Mouse (Mus musculus): ENCODE data around the gene Tmem212. TPM values are rescaled to one million over a fixed set of nuclear protein-coding genes. Genes with fewer than 3 reads are reported as not detected.

The Tmem212 gene
- polyA plus RNA-seq, 1 experiment = not detected

DNA sequence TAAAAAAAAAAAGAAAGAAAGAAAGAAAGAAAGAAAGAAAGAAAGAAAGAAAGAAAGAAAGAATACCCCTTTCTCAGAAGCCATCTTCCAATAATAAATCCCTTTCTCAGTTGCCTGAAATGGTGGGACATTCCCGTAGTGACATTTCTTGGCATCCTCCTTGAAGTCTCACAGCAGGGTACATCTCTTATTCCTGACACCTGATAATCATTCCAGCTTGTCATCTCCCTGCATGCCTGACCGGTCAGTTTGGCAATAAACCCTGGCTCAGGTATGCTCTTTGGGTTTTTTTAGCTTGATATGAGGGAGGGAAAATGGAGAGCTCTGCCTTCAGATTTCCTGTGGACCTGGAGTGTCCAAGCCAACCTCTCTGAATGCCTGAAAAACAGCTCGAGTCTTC is 59.9 kb downstream of the Tmem212 start:
- Histone ChIP-seq H3K36me3 (ENCODE audit: control insufficient read depth, insufficient read depth) (no peaks in the 10 kb centered on the region), H3ac (ENCODE audit: control insufficient read depth, insufficient read length, low read depth) (no peak overlapping the region), H3K79me3 (ENCODE audit: low read depth) (no peaks in the 10 kb centered on the region), H3K79me2 (ENCODE audit: control insufficient read depth, insufficient read depth) (no peaks in the 10 kb centered on the region), H3K27me3 (ENCODE audit: control insufficient read depth, insufficient read depth, insufficient read length) (no peaks in the 10 kb centered on the region), H3K4me3 (ENCODE audit: insufficient read depth, poor library complexity, severe bottlenecking) (no peak overlapping the region)
- TF ChIP-seq USF1 (IDR thresholded peaks at IDR 0.05; ENCODE audit: low read depth) = no peak
- TF ChIP-seq CTCF (IDR thresholded peaks at IDR 0.05; ENCODE audit: control insufficient read depth, insufficient read depth, insufficient read length) = no peak
- TF ChIP-seq CEBPB (IDR thresholded peaks at IDR 0.05; ENCODE audit: low read depth) = no peak
- TF ChIP-seq FOSL1 (IDR thresholded peaks at IDR 0.05; ENCODE audit: insufficient read depth, low read length, poor library complexity, severe bottlenecking) = no peak
- no peak for TF ChIP-seq MAX (IDR thresholded peaks at IDR 0.05)
- TF ChIP-seq MYOD1 (IDR thresholded peaks at IDR 0.05; ENCODE audit: control insufficient read depth, insufficient read length, low read depth) = no peak
- TF ChIP-seq MYOG (IDR thresholded peaks at IDR 0.05; ENCODE audit: control insufficient read depth, extremely low read depth, insufficient read length) = no peak

- Histone ChIP-seq H3K79me3 (ENCODE audit: low read depth) (no peaks in the 10 kb centered on the region), H3K4me3 (ENCODE audit: insufficient read depth, poor library complexity, severe bottlenecking) (no peak overlapping the region), H3K79me2 (ENCODE audit: control insufficient read depth, insufficient read depth) (no peaks in the 10 kb centered on the region), H3ac (ENCODE audit: control insufficient read depth, insufficient read length, low read depth) (no peak overlapping the region), H3K36me3 (ENCODE audit: control insufficient read depth, insufficient read depth) (no peaks in the 10 kb centered on the region), H3K27me3 (ENCODE audit: control insufficient read depth, insufficient read depth, insufficient read length) (no peaks in the 10 kb centered on the region)
- no peak for TF ChIP-seq CEBPB (IDR thresholded peaks at IDR 0.05; ENCODE audit: low read depth)
- TF ChIP-seq USF1 (IDR thresholded peaks at IDR 0.05; ENCODE audit: low read depth) = no peak
- TF ChIP-seq MYOD1 (IDR thresholded peaks at IDR 0.05; ENCODE audit: control insufficient read depth, insufficient read length, low read depth) = no peak
- no peak for TF ChIP-seq MAX (IDR thresholded peaks at IDR 0.05)
- TF ChIP-seq FOSL1 (IDR thresholded peaks at IDR 0.05; ENCODE audit: insufficient read depth, low read length, poor library complexity, severe bottlenecking) = no peak
- no peak for TF ChIP-seq MYOG (IDR thresholded peaks at IDR 0.05; ENCODE audit: control insufficient read depth, extremely low read depth, insufficient read length)
- no peak for TF ChIP-seq CTCF (IDR thresholded peaks at IDR 0.05; ENCODE audit: control insufficient read depth, insufficient read depth, insufficient read length)
Observed at GRCm38 (mm10) chr3:27835786-27836185, 60.4 kb downstream of the Tmem212 start.

DNA sequence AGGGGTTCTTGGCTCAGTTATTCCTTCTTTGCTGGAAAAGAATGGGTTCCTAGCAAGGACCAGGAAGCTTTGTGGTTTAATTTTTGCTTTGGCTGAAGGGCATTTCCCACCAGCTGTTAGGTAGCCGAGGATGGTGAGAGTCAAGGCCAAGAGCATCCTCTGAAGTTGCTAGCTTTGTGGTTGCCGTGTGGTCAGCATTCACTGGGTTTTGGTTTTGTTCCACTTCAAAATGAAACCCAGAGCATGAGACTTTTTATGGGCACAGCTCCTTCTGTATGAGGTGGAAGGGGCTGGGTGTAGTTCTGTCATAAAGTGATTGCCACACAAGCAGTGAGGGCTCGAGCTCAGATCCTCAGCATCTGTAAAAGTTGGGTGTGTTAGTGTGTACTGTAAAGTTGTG is 67.4 kb downstream of the Tmem212 start:
- Histone ChIP-seq H3K79me2 (ENCODE audit: control insufficient read depth, insufficient read depth) (no peaks in the 10 kb centered on the region), H3ac (ENCODE audit: control insufficient read depth, insufficient read length, low read depth) (no peak overlapping the region)
- no peak for TF ChIP-seq CEBPB (IDR thresholded peaks at IDR 0.05; ENCODE audit: low read depth)
- TF ChIP-seq USF1 (IDR thresholded peaks at IDR 0.05; ENCODE audit: low read depth) = no peak
- no peak for TF ChIP-seq FOSL1 (IDR thresholded peaks at IDR 0.05; ENCODE audit: insufficient read depth, low read length, poor library complexity, severe bottlenecking)
- no peak for TF ChIP-seq CTCF (IDR thresholded peaks at IDR 0.05; ENCODE audit: control insufficient read depth, insufficient read depth, insufficient read length)
- no peak for TF ChIP-seq MYOG (IDR thresholded peaks at IDR 0.05; ENCODE audit: control insufficient read depth, extremely low read depth, insufficient read length)
- TF ChIP-seq MAX (IDR thresholded peaks at IDR 0.05) = no peak
- no peak for TF ChIP-seq MYOD1 (IDR thresholded peaks at IDR 0.05; ENCODE audit: control insufficient read depth, insufficient read length, low read depth)

DNA sequence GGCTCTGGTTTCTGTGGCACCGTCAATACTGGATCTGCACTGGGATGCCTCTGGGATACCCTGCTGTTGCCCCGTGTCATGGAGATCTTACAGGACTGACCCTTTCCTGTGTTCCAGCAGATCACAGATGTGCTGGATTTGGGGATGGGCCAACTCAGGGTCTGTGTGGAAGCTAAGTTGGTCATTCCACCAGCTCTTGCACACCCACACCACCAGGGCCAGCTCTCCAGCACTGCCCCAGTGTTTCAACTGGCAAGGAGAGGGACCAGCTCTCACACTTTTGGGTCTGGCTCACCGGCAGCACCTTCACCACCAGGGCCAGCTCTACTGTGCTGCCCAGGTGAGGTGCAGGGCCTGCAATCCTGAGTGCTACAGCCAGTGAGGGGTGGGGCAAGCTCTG is 68.9 kb downstream of the Tmem212 start:
- no peak overlapping the region for H3K4me3 ChIP-seq (ENCODE audit: insufficient read depth, poor library complexity, severe bottlenecking)
- no peaks in the 10 kb centered on the region for H3K27me3 ChIP-seq (ENCODE audit: control insufficient read depth, insufficient read depth, insufficient read length)
- H3ac ChIP-seq (ENCODE audit: control insufficient read depth, insufficient read length, low read depth) = no peak overlapping the region
- no peaks in the 10 kb centered on the region for H3K79me2 ChIP-seq (ENCODE audit: control insufficient read depth, insufficient read depth)
- no peak for TF ChIP-seq MYOG (IDR thresholded peaks at IDR 0.05; ENCODE audit: control insufficient read depth, extremely low read depth, insufficient read length)
- TF ChIP-seq CEBPB (IDR thresholded peaks at IDR 0.05; ENCODE audit: low read depth) = no peak
- no peaks in the 10 kb centered on the region for H3K79me3 ChIP-seq (ENCODE audit: low read depth)
- H3K36me3 ChIP-seq (ENCODE audit: control insufficient read depth, insufficient read depth) = no peaks in the 10 kb centered on the region

More for the DNA sequence above, 67.4 kb downstream of the Tmem212 start:
- Histone ChIP-seq H3K79me3 (ENCODE audit: low read depth) (no peaks in the 10 kb centered on the region), H3K4me3 (ENCODE audit: insufficient read depth, poor library complexity, severe bottlenecking) (no peak overlapping the region), H3K27me3 (ENCODE audit: control insufficient read depth, insufficient read depth, insufficient read length) (no peaks in the 10 kb centered on the region), H3K36me3 (ENCODE audit: control insufficient read depth, insufficient read depth) (no peaks in the 10 kb centered on the region)

GRCm38 (mm10) chr3:27825985-27826384 is 70.2 kb downstream of the Tmem212 start:
- Histone ChIP-seq H3K27me3 (ENCODE audit: control insufficient read depth, insufficient read depth, insufficient read length) (no peaks in the 10 kb centered on the region), H3K79me2 (ENCODE audit: control insufficient read depth, insufficient read depth) (no peaks in the 10 kb centered on the region), H3K4me3 (ENCODE audit: insufficient read depth, poor library complexity, severe bottlenecking) (no peak overlapping the region), H3K79me3 (ENCODE audit: low read depth) (no peaks in the 10 kb centered on the region), H3K36me3 (ENCODE audit: control insufficient read depth, insufficient read depth) (no peaks in the 10 kb centered on the region), H3ac (ENCODE audit: control insufficient read depth, insufficient read length, low read depth) (no peak overlapping the region)
- TF ChIP-seq MYOD1 (IDR thresholded peaks at IDR 0.05; ENCODE audit: control insufficient read depth, insufficient read length, low read depth) (no peak), MYOG (IDR thresholded peaks at IDR 0.05; ENCODE audit: control insufficient read depth, extremely low read depth, insufficient read length) (no peak), USF1 (IDR thresholded peaks at IDR 0.05; ENCODE audit: low read depth) (no peak), FOSL1 (IDR thresholded peaks at IDR 0.05; ENCODE audit: insufficient read depth, low read length, poor library complexity, severe bottlenecking) (no peak), CTCF (IDR thresholded peaks at IDR 0.05; ENCODE audit: control insufficient read depth, insufficient read depth, insufficient read length) (no peak), MAX (IDR thresholded peaks at IDR 0.05) (no peak), CEBPB (IDR thresholded peaks at IDR 0.05; ENCODE audit: low read depth) (no peak)

Other genes with a start within 250 kb of the Tmem212 start
- gene Fndc3b, start 185.1 kb downstream of the Tmem212 start, polyA plus RNA-seq (2012; fragmentation: generic; extraction: Trizol) = 23.7 TPM
- gene Pld1, start 42.3 kb upstream of the Tmem212 start, polyA plus RNA-seq (2012; fragmentation: generic; extraction: Trizol) = 2.5 TPM

Measured in C2C12 (cell line).